ENCODE assay signal across 21 mouse cellular contexts in the genomic region with DNA sequence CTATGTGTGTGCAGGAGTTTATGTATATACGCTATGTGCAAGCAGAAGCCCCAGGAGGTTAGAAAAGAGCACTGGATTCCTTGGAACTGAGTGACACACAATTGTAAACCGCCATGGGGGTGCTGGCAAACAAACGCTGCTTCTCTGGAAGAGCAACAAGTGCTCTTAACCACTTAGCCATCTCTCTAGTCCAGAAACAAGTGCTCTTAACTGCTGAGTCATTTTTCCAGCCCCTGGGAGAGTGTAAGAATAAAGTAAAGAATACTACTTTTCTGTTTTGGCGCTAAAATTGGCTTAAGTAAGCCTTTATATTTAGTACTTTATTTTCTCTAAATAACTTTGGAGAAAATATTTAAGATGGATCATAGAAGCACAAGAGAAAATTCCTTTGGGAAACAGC. TPM values are rescaled to one million over a fixed set of nuclear protein-coding genes. Genes with fewer than 3 reads are reported as not detected.
"Had no signal": no experiment of that assay in that cellular context is flagged by ENCODE, and none has a peak within 500 bp of the region (broad histone marks: within the 10 kb centered on the region; RNA-seq: fewer than 3 reads in every experiment).

No protein-coding gene starts in this region.

- H3K27ac ChIP-seq: kidney, embryonic 15.5 days; limb, embryonic 12.5 days; limb, embryonic 15.5 days; liver, embryonic 12.5 days; liver, embryonic 15.5 days; lung, embryonic 15.5 days; midbrain, embryonic 10.5 days; midbrain, embryonic 13.5 days had no signal

- ATAC-seq: intestine, postnatal 0 days; liver, embryonic 12.5 days; midbrain, embryonic 13.5 days; midbrain, embryonic 16.5 days had no signal

- H3K4me3 ChIP-seq: kidney, embryonic 15.5 days; limb, embryonic 12.5 days; limb, embryonic 15.5 days; liver, embryonic 12.5 days; liver, embryonic 15.5 days; lung, embryonic 15.5 days; megakaryocyte, embryonic 14.5 days; midbrain, embryonic 10.5 days; midbrain, embryonic 13.5 days; myocyte had no signal

- H3K4me2 ChIP-seq: kidney, embryonic 15.5 days; limb, embryonic 12.5 days; limb, embryonic 15.5 days; liver, embryonic 12.5 days; liver, embryonic 15.5 days; lung, embryonic 15.5 days; midbrain, embryonic 13.5 days had no signal

- H3K27me3 ChIP-seq: kidney, embryonic 15.5 days; limb, embryonic 12.5 days; limb, embryonic 15.5 days; liver, embryonic 12.5 days; liver, embryonic 15.5 days; lung, embryonic 15.5 days; megakaryocyte, embryonic 14.5 days; midbrain, embryonic 13.5 days had no signal

- H3K9me3 ChIP-seq: kidney, embryonic 15.5 days; limb, embryonic 15.5 days; liver, embryonic 12.5 days; liver, embryonic 15.5 days; lung, embryonic 15.5 days; megakaryocyte, embryonic 14.5 days; midbrain, embryonic 10.5 days; midbrain, embryonic 13.5 days had no signal

- H3K4me1 ChIP-seq: kidney, embryonic 15.5 days; limb, embryonic 12.5 days; limb, embryonic 15.5 days; liver, embryonic 12.5 days; liver, embryonic 15.5 days; lung, embryonic 15.5 days; midbrain, embryonic 13.5 days had no signal

- H3K9ac ChIP-seq: kidney, embryonic 15.5 days; limb, embryonic 12.5 days; limb, embryonic 15.5 days; liver, embryonic 12.5 days; liver, embryonic 15.5 days; lung, embryonic 15.5 days; midbrain, embryonic 13.5 days had no signal

- DNase-seq: kidney, postnatal 10 days; layer of hippocampus, postnatal 36 days; left cerebral cortex, postnatal 4 days; thymus, adult 18-20 months; thymus, postnatal 36 days had no signal

RNA-seq across cellular contexts. Expression of a gene that starts 53.6 kb away (rescaled TPM):
- total RNA-seq: monocyte, adult 5-6 weeks had no signal
- polyA plus RNA-seq: limb, embryonic 15.5 days; liver, embryonic 12.5 days; liver, embryonic 15.5 days; lung, embryonic 15.5 days; midbrain, embryonic 10.5 days; neural tube, embryonic 11.5 days; spleen, adult 2 months; urinary bladder, adult 2 months had no signal
